Mouse (Mus musculus) liver, adult 2 months (tissue): ENCODE measurements around the gene Arhgap8. TPM values are rescaled to one million over a fixed set of nuclear protein-coding genes. Genes with fewer than 3 reads are reported as not detected.

ENCODE experiments used
- DNase-seq: peaks from one replicate; pipeline ENCODE4 v3.0.0-alpha.2; 2011; ENCODE audit warnings: low read depth, low spot score; ENCODE audit errors: extremely low read depth
- H3K27ac ChIP-seq: fragments of 200-500 bp; replicated peaks from 2 replicates; pipeline ENCODE4 v1.5.1; 2012; ENCODE audit warnings: low read depth, mild to moderate bottlenecking, control low read depth, inconsistent platforms, low read length; ENCODE audit not compliant: insufficient read depth
- H3K27me3 ChIP-seq: fragments of 200-500 bp; 2 replicates; pipeline ENCODE4 v1.6.1; 2012; ENCODE audit warnings: mild to moderate bottlenecking, moderate library complexity, low read length, inconsistent platforms; ENCODE audit not compliant: control insufficient read depth, insufficient read depth
- H3K36me3 ChIP-seq: fragments of 200-500 bp; 2 replicates; pipeline ENCODE4 v1.6.1; 2012; ENCODE audit warnings: low read length, inconsistent platforms; ENCODE audit not compliant: control insufficient read depth, insufficient read depth
- H3K4me1 ChIP-seq: fragments of 200-500 bp; 2 replicates; pipeline ENCODE4 v1.6.1; 2011; ENCODE audit warnings: low read length; ENCODE audit not compliant: control insufficient read depth, insufficient read depth
- H3K4me3 ChIP-seq: fragments of 200-500 bp; 2 replicates; pipeline ENCODE4 v1.5.1; 2011; ENCODE audit warnings: low read depth, mild to moderate bottlenecking, control low read depth, low read length, moderate library complexity; ENCODE audit not compliant: insufficient read depth
- H3K79me2 ChIP-seq: fragments of 200-500 bp; 2 replicates; pipeline ENCODE4 v1.6.1; 2012; ENCODE audit warnings: inconsistent platforms, mild to moderate bottlenecking, low read length, moderate library complexity; ENCODE audit not compliant: control insufficient read depth, insufficient read depth
- H3K9ac ChIP-seq: fragments of 200-500 bp; 2 replicates; pipeline ENCODE4 v1.6.1; 2012; ENCODE audit warnings: low read depth, mild to moderate bottlenecking, control low read depth, inconsistent platforms, low read length
- CTCF ChIP-seq: fragments of 200-500 bp; IDR thresholded peaks from 2 replicates; pipeline ENCODE4 v1.5.1; 2011; ENCODE audit warnings: low read depth, low read length, control low read depth
- POLR2A ChIP-seq: fragments of 200-500 bp; IDR thresholded peaks from 2 replicates; pipeline ENCODE4 v1.6.1; 2011; ENCODE audit warnings: low read length, control low read depth; ENCODE audit not compliant: insufficient read depth; ENCODE audit errors: extremely low read depth
- WGBS: fragments of 180-500 bp; shearing (Covaris S2); methylation state at CpG from one replicate; pipeline ENCODE4 v1.1.7; 2018; 5-methylcytosine and 5-hydroxymethylcytosine counted together
- polyA plus RNA-seq: library from polyadenylated mRNA; depleted of rRNA; stranded (reverse); fragments of >200 nt; gene quantifications from 2 replicates; pipeline ENCODE4 v1.2.3, GENCODE M21; 2012
- total RNA-seq: library from RNA; depleted of rRNA; stranded (reverse); fragments of >200 nt; gene quantifications from 2 replicates; pipeline ENCODE4 v1.2.3, GENCODE M21; 2014

The Arhgap8 gene
- total and polyA plus RNA-seq, 2 experiments: 0.20 TPM; not detected in 1

GRCm38 (mm10) chr15:84738246-84738645, 18.4 kb downstream of the Arhgap8 start:
- Histone ChIP-seq H3K4me1 (no peaks in the 10 kb centered on the region), H3K36me3 (no peaks in the 10 kb centered on the region), H3K79me2 (no peaks in the 10 kb centered on the region), H3K27ac (no peak overlapping the region), H3K9ac (no peak overlapping the region), H3K4me3 (no peak overlapping the region), H3K27me3 (no peaks in the 10 kb centered on the region)
- 91% methylated on average over 7 of the region's 7 CpGs for WGBS
- no peak for DNase-seq
- TF ChIP-seq POLR2A (no peak), CTCF (no peak)

- TF ChIP-seq POLR2A (no peak), CTCF (no peak)
- H3K36me3 ChIP-seq: no peaks in the 10 kb centered on the region
- no peaks in the 10 kb centered on the region for H3K27me3 ChIP-seq
- no peak overlapping the region for H3K27ac ChIP-seq
- no peak for DNase-seq
- WGBS: 64% methylated on average over 3 of the region's 3 CpGs
- H3K4me3 ChIP-seq: no peak overlapping the region
- H3K4me1 ChIP-seq: no peaks in the 10 kb centered on the region
- no peaks in the 10 kb centered on the region for H3K79me2 ChIP-seq
- no peak overlapping the region for H3K9ac ChIP-seq
Measured at GRCm38 (mm10) chr15:84741573-84741972, 21.7 kb downstream of the Arhgap8 start.

- Histone ChIP-seq H3K27ac (no peak overlapping the region), H3K4me1 (no peaks in the 10 kb centered on the region), H3K36me3 (no peaks in the 10 kb centered on the region), H3K4me3 (no peak overlapping the region), H3K79me2 (no peaks in the 10 kb centered on the region), H3K27me3 (no peaks in the 10 kb centered on the region), H3K9ac (no peak overlapping the region)
- peak; percentile 9 for DNase-seq
- WGBS: 9% methylated on average over 3 of the region's 3 CpGs
- TF ChIP-seq POLR2A (no peak), CTCF (no peak)
Measured at GRCm38 (mm10) chr15:84743347-84743746, 23.5 kb downstream of the Arhgap8 start.

GRCm38 (mm10) chr15:84744308-84744707, 24.5 kb downstream of the Arhgap8 start:
- Histone ChIP-seq H3K4me1 (no peaks in the 10 kb centered on the region), H3K27ac (no peak overlapping the region), H3K4me3 (no peak overlapping the region), H3K27me3 (no peaks in the 10 kb centered on the region), H3K79me2 (no peaks in the 10 kb centered on the region), H3K9ac (no peak overlapping the region), H3K36me3 (no peaks in the 10 kb centered on the region)
- no peak for TF ChIP-seq POLR2A
- TF ChIP-seq CTCF: no peak
- WGBS: 45% methylated on average over 2 of the region's 2 CpGs
- DNase-seq: no peak

GRCm38 (mm10) chr15:84745831-84746230, 26.0 kb downstream of the Arhgap8 start:
- no peaks in the 10 kb centered on the region for H3K27me3 ChIP-seq
- no peaks in the 10 kb centered on the region for H3K36me3 ChIP-seq
- TF ChIP-seq POLR2A (no peak), CTCF (no peak)
- DNase-seq: no peak
- no peak overlapping the region for H3K27ac ChIP-seq
- H3K9ac ChIP-seq: no peak overlapping the region
- WGBS: 83% methylated on average over 4 of the region's 4 CpGs
- H3K4me3 ChIP-seq: no peak overlapping the region
- no peaks in the 10 kb centered on the region for H3K4me1 ChIP-seq
- no peaks in the 10 kb centered on the region for H3K79me2 ChIP-seq

- no peaks in the 10 kb centered on the region for H3K27me3 ChIP-seq
- no peak overlapping the region for H3K27ac ChIP-seq
- H3K4me3 ChIP-seq: no peak overlapping the region
- no peaks in the 10 kb centered on the region for H3K36me3 ChIP-seq
- H3K9ac ChIP-seq: no peak overlapping the region
- DNase-seq: peak; percentile 6
- H3K4me1 ChIP-seq: no peaks in the 10 kb centered on the region
- 17% methylated on average over 3 of the region's 3 CpGs for WGBS
- H3K79me2 ChIP-seq: no peaks in the 10 kb centered on the region
- TF ChIP-seq CTCF (peak; percentile 94), POLR2A (no peak)
Measured at GRCm38 (mm10) chr15:84754987-84755386, 35.1 kb downstream of the Arhgap8 start.
